Mouse (Mus musculus): ENCODE data around the gene Epha2.
A peak's percentile ranks its signal among the peaks of the same experiment; 100 is the strongest.

Gene Epha2

DNA sequence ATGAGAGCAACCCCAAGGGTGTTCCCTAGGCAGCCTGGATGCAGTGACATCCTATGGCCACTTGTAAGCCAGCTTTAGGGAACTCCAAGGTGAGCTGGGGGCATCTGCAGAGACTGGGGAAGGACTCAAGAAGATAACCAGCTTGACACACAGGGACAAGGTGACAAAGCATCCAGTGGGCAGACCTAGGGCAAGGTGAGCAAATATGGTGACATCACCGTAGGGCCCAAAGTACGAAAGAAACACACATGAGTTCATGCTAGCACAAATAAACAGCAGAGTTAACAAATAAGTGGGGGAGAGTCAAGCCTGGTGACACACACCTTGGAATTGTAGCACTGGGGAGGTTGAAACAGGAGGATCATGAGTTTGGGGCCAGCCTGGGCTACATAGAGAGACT lies 30.4 kb downstream of the Epha2 start:
- H3K4me1 ChIP-seq (replicated peaks; ENCODE audit: low read depth, low read length), result peaks cover 97% of the 10 kb centered on the region
- H3K36me3 ChIP-seq (ENCODE audit: insufficient read depth, low read length), result peaks cover 41% of the 10 kb centered on the region
- H3K9me3 ChIP-seq (ENCODE audit: low read length), result no peaks in the 10 kb centered on the region
- no peak overlapping the region for H3K4me3 ChIP-seq (replicated peaks; ENCODE audit: low read length)
- peaks cover 5% of the 10 kb centered on the region; the same call in 1 of the 2 replicates for H3K27me3 ChIP-seq (ENCODE audit: insufficient read depth, low read length)
- no peak for TF ChIP-seq POU5F1 (IDR thresholded peaks at IDR 0.05; ENCODE audit: borderline replicate concordance, low read length)
- TF ChIP-seq NANOG (IDR thresholded peaks at IDR 0.05; ENCODE audit: borderline replicate concordance, low read length), result no peak
- no peak for TF ChIP-seq CTCF (conservative IDR thresholded peaks at IDR 0.05; ENCODE audit: low read length)

DNA sequence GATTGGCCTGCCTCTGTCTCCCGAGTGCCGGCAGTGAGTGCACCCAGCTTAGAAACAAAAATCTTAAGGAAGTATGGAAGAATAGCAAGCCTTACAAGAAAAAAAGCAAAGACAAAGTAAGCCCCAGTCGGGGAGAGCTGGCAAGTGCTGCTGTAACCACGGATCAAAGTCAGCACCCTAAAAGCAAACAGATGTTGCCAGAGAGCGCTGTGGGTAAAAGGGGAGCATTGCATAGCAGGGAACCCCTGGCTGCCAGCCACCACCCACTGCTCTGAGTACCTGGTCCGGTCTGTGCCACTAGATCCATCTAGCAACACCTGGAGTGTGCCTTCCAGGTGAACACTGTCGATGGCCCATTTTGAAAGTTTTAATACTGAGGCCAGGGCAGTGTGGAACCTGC lies 31.2 kb downstream of the Epha2 start:
- TF ChIP-seq POU5F1 (IDR thresholded peaks at IDR 0.05; ENCODE audit: borderline replicate concordance, low read length), result no peak
- TF ChIP-seq NANOG (IDR thresholded peaks at IDR 0.05; ENCODE audit: borderline replicate concordance, low read length), result no peak
- no peak for TF ChIP-seq CTCF (conservative IDR thresholded peaks at IDR 0.05; ENCODE audit: low read length)
- H3K27me3 ChIP-seq (ENCODE audit: insufficient read depth, low read length), result peaks cover 5% of the 10 kb centered on the region; the same call in 1 of the 2 replicates
- no peak overlapping the region for H3K4me3 ChIP-seq (replicated peaks; ENCODE audit: low read length)
- no peaks in the 10 kb centered on the region for H3K9me3 ChIP-seq (ENCODE audit: low read length)
- H3K36me3 ChIP-seq (ENCODE audit: insufficient read depth, low read length), result peaks cover 32% of the 10 kb centered on the region
- peaks cover 91% of the 10 kb centered on the region for H3K4me1 ChIP-seq (replicated peaks; ENCODE audit: low read depth, low read length)

DNA sequence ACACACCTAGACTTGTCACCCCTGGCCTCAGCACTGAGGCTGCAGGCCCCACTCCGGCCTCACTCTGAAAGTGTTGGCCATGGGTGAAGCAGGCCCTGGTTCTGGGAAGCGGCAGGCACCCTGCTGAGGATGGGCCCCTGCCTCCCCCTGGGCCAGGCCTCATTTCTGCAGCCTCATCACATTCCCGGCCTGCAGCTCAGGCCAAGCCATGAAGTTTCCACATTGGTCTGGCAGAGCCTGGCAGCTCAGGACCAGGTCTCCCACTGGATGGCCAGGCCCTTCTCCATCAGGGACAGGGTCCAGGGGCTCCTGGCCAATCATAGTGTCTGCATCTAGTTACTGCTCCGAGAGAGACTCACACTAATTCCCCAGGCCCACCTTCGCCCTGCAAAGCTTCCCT lies 33.7 kb downstream of the Epha2 start:
- no peak overlapping the region; the same call in 1 of the 2 replicates for H3K4me3 ChIP-seq (replicated peaks; ENCODE audit: low read length)
- peaks cover 5% of the 10 kb centered on the region; the same call in 1 of the 2 replicates for H3K27me3 ChIP-seq (ENCODE audit: insufficient read depth, low read length)
- peaks cover 8% of the 10 kb centered on the region for H3K36me3 ChIP-seq (ENCODE audit: insufficient read depth, low read length)
- H3K4me1 ChIP-seq (replicated peaks; ENCODE audit: low read depth, low read length), result peaks cover 90% of the 10 kb centered on the region
- no peak for TF ChIP-seq NANOG (IDR thresholded peaks at IDR 0.05; ENCODE audit: borderline replicate concordance, low read length)
- no peak for TF ChIP-seq CTCF (conservative IDR thresholded peaks at IDR 0.05; ENCODE audit: low read length)
- H3K9me3 ChIP-seq (ENCODE audit: low read length), result no peaks in the 10 kb centered on the region

DNA sequence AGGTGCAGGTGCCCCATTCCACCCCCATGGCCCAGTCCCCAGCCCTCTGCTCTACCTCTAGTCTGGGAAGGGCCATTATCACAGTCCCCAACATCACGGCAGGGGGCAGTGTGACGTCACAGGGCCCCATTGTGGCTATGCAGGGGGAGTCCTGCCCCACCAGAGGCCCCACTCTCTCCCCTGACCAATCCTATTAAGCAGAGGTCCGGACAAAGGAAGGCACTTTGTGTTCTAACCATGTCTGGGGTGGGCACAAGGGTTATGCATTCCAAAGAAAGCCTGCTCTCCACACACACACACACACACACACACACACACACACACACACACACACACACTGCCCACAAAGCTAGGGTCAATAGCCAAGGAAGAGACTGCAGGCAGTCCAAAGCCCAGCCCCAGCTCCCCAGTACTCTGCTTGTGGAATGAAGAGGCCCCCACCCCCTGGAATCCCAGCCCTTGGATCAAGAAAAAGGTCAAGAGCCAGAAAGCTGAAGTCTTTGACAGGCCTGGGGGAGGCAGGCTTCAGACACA lies 34.3 kb downstream of the Epha2 start:
- peaks cover 2% of the 10 kb centered on the region for H3K36me3 ChIP-seq (ENCODE audit: insufficient read depth, low read length)
- H3K27me3 ChIP-seq (ENCODE audit: insufficient read depth, low read length), result peaks cover 5% of the 10 kb centered on the region; the same call in 1 of the 2 replicates
- TF ChIP-seq CTCF (conservative IDR thresholded peaks at IDR 0.05; ENCODE audit: low read length), result no peak
- TF ChIP-seq NANOG (IDR thresholded peaks at IDR 0.05; ENCODE audit: borderline replicate concordance, low read length), result no peak
- no peak for TF ChIP-seq POU5F1 (IDR thresholded peaks at IDR 0.05; ENCODE audit: borderline replicate concordance, low read length)
- peaks cover 90% of the 10 kb centered on the region for H3K4me1 ChIP-seq (replicated peaks; ENCODE audit: low read depth, low read length)
- H3K4me3 ChIP-seq (replicated peaks; ENCODE audit: low read length), result 0 out of 2 replicates have a peak overlapping the region, but pooled peaks have one; percentile 1
- no peaks in the 10 kb centered on the region for H3K9me3 ChIP-seq (ENCODE audit: low read length)

DNA sequence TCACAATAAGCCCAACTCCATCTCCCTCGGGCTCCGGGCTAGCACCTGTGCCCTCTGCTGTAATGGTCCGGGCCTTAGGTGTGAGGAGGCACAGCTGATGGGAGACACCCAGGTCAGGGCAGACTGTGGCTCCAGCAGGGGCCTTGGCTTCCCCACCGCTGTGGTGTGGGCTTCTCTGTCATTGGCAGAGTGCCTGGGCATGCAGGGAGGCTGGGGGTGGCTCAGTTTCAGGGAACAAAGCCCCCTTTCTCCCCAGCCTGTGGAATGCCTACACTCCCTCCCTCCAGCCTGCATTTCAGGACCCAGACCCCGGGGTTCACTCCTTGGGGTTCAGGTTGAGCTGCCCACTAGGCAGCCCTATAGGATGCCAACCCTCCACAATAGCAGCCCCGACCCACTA lies 35.2 kb downstream of the Epha2 start:
- Histone ChIP-seq H3K4me1 (replicated peaks; ENCODE audit: low read depth, low read length) (peaks cover 89% of the 10 kb centered on the region), H3K4me3 (replicated peaks; ENCODE audit: low read length) (no peak overlapping the region), H3K27me3 (ENCODE audit: insufficient read depth, low read length) (peaks cover 5% of the 10 kb centered on the region; the same call in 1 of the 2 replicates), H3K36me3 (ENCODE audit: insufficient read depth, low read length) (no peaks in the 10 kb centered on the region), H3K9me3 (ENCODE audit: low read length) (no peaks in the 10 kb centered on the region)
- TF ChIP-seq NANOG (IDR thresholded peaks at IDR 0.05; ENCODE audit: borderline replicate concordance, low read length) (no peak), CTCF (conservative IDR thresholded peaks at IDR 0.05; ENCODE audit: low read length) (no peak), POU5F1 (IDR thresholded peaks at IDR 0.05; ENCODE audit: borderline replicate concordance, low read length) (no peak)

DNA sequence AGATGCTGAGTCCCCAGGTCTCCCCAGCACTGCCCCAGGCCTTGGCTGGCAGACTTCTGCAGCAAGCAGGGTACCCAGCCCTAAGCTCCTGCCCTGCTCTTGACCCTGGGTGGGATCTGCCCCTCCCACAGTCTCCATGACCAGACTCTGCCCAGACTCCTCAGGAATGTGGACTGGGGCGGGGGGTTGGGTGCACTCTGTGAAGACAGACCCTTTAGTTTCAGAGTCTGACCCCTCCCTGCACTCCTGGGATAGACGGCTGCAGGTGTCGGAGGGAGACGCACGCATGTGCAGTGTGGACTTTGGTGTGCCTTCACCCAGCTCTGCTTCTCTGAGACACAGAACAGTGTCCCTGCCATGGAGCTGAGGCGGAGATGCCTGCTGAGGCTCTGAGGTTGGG lies 36.9 kb downstream of the Epha2 start:
- Histone ChIP-seq H3K4me1 (replicated peaks; ENCODE audit: low read depth, low read length) (peaks cover 87% of the 10 kb centered on the region), H3K9me3 (ENCODE audit: low read length) (no peaks in the 10 kb centered on the region)
- TF ChIP-seq NANOG (IDR thresholded peaks at IDR 0.05; ENCODE audit: borderline replicate concordance, low read length) (no peak), POU5F1 (IDR thresholded peaks at IDR 0.05; ENCODE audit: borderline replicate concordance, low read length) (no peak), CTCF (conservative IDR thresholded peaks at IDR 0.05; ENCODE audit: low read length) (no peak)

DNA sequence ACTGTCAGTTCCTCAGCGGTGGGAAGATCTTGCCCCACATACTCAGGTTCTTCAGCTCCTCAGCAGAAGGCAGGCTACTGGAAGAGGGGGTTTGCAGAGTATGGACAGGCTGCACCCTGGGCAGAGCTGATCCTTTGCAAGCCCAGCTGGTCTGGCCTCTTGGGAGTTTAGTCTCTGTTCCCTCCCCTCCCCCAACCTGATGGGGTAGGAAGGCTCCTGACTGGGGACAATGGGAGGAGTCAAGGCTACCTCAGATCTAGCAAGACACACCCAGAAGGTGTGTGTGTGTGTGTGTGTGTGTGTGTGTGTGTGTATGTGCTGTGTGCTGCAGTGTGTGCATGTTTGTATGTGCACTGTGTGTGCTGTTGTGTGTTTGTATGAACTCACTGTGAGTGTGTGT lies 37.8 kb downstream of the Epha2 start:
- Histone ChIP-seq H3K9me3 (ENCODE audit: low read length) (no peaks in the 10 kb centered on the region), H3K27me3 (ENCODE audit: insufficient read depth, low read length) (no peaks in the 10 kb centered on the region), H3K36me3 (ENCODE audit: insufficient read depth, low read length) (no peaks in the 10 kb centered on the region), H3K4me3 (replicated peaks; ENCODE audit: low read length) (peak overlapping the region; percentile 64), H3K4me1 (replicated peaks; ENCODE audit: low read depth, low read length) (peaks cover 78% of the 10 kb centered on the region)
- TF ChIP-seq NANOG (IDR thresholded peaks at IDR 0.05; ENCODE audit: borderline replicate concordance, low read length) (no peak), CTCF (conservative IDR thresholded peaks at IDR 0.05; ENCODE audit: low read length) (no peak), POU5F1 (IDR thresholded peaks at IDR 0.05; ENCODE audit: borderline replicate concordance, low read length) (no peak)

More for the DNA sequence above, 36.9 kb downstream of the Epha2 start:
- no peaks in the 10 kb centered on the region for H3K36me3 ChIP-seq (ENCODE audit: insufficient read depth, low read length)
- H3K27me3 ChIP-seq (ENCODE audit: insufficient read depth, low read length), result peaks cover 5% of the 10 kb centered on the region; the same call in 1 of the 2 replicates
- peak overlapping the region; percentile 64 for H3K4me3 ChIP-seq (replicated peaks; ENCODE audit: low read length)

DNA sequence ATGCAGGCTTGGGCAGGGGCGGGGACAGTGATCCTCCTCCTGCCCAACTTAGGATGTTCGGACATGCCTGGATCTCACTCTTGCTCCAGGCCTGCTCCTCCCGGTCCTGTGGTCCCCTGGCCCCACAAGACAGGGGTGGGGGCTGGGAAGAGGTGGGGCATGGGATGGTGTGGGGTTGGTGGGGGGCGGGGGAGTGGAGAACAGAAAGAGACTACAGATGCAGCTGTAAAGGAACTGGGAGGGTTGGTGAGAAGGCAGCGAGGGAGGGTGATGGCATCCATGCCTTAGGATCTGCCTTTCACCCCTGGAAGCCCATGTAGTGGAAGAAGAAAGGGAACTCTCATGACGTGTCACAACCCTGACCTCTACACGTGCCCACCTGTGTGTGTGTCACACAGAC lies 40.4 kb downstream of the Epha2 start:
- Histone ChIP-seq H3K9me3 (ENCODE audit: low read length) (no peaks in the 10 kb centered on the region), H3K36me3 (ENCODE audit: insufficient read depth, low read length) (no peaks in the 10 kb centered on the region), H3K27me3 (ENCODE audit: insufficient read depth, low read length) (no peaks in the 10 kb centered on the region), H3K4me1 (replicated peaks; ENCODE audit: low read depth, low read length) (peaks cover 59% of the 10 kb centered on the region), H3K4me3 (replicated peaks; ENCODE audit: low read length) (0 out of 2 replicates have a peak overlapping the region, but pooled peaks have one; percentile 17)
- no peak for TF ChIP-seq POU5F1 (IDR thresholded peaks at IDR 0.05; ENCODE audit: borderline replicate concordance, low read length)
- TF ChIP-seq CTCF (conservative IDR thresholded peaks at IDR 0.05; ENCODE audit: low read length), result no peak
- TF ChIP-seq NANOG (IDR thresholded peaks at IDR 0.05; ENCODE audit: borderline replicate concordance, low read length), result no peak

DNA sequence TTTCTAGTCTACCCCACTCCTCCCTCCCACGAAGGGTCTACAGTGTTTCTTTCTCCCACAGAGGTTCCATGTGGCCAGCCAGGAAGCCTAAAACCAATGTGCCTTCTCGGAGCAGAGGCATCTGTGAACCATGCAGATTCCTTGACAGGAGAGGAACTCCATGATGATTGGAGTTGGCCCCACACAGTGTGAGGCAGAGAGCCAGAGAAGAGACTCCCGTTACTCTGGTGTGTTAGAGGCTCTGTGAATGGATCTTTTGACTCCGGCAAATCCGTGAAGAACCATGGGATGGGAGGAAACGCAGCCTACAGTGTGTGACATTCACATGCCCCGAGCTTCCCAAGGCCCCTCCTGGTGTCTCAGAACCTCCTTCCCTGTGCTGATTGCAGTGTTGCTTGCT lies 42.5 kb downstream of the Epha2 start:
- TF ChIP-seq NANOG (IDR thresholded peaks at IDR 0.05; ENCODE audit: borderline replicate concordance, low read length) (no peak), CTCF (conservative IDR thresholded peaks at IDR 0.05; ENCODE audit: low read length) (no peak), POU5F1 (IDR thresholded peaks at IDR 0.05; ENCODE audit: borderline replicate concordance, low read length) (no peak)

More for the DNA sequence above, 42.5 kb downstream of the Epha2 start:
- Histone ChIP-seq H3K4me1 (replicated peaks; ENCODE audit: low read depth, low read length) (peaks cover 64% of the 10 kb centered on the region), H3K4me3 (replicated peaks; ENCODE audit: low read length) (no peak overlapping the region), H3K36me3 (ENCODE audit: insufficient read depth, low read length) (no peaks in the 10 kb centered on the region), H3K9me3 (ENCODE audit: low read length) (no peaks in the 10 kb centered on the region), H3K27me3 (ENCODE audit: insufficient read depth, low read length) (no peaks in the 10 kb centered on the region)
